Mouse (Mus musculus) liver, adult 2 months (tissue): Measurements from ENCODE around the gene Pcbp1. TPM values are rescaled to one million over a fixed set of nuclear protein-coding genes. Genes with fewer than 3 reads are reported as not detected.

ENCODE experiments used
- DNase-seq: peaks from one replicate; pipeline ENCODE4 v3.0.0-alpha.2; 2011; ENCODE audit warnings: low read depth, low spot score; ENCODE audit errors: extremely low read depth
- H3K27ac ChIP-seq: fragments of 200-500 bp; replicated peaks from 2 replicates; pipeline ENCODE4 v1.5.1; 2012; ENCODE audit warnings: low read depth, mild to moderate bottlenecking, control low read depth, inconsistent platforms, low read length; ENCODE audit not compliant: insufficient read depth
- H3K27me3 ChIP-seq: fragments of 200-500 bp; 2 replicates; pipeline ENCODE4 v1.6.1; 2012; ENCODE audit warnings: mild to moderate bottlenecking, moderate library complexity, low read length, inconsistent platforms; ENCODE audit not compliant: control insufficient read depth, insufficient read depth
- H3K36me3 ChIP-seq: fragments of 200-500 bp; 2 replicates; pipeline ENCODE4 v1.6.1; 2012; ENCODE audit warnings: low read length, inconsistent platforms; ENCODE audit not compliant: control insufficient read depth, insufficient read depth
- H3K4me1 ChIP-seq: fragments of 200-500 bp; 2 replicates; pipeline ENCODE4 v1.6.1; 2011; ENCODE audit warnings: low read length; ENCODE audit not compliant: control insufficient read depth, insufficient read depth
- H3K4me3 ChIP-seq: fragments of 200-500 bp; 2 replicates; pipeline ENCODE4 v1.5.1; 2011; ENCODE audit warnings: low read depth, mild to moderate bottlenecking, control low read depth, low read length, moderate library complexity; ENCODE audit not compliant: insufficient read depth
- H3K79me2 ChIP-seq: fragments of 200-500 bp; 2 replicates; pipeline ENCODE4 v1.6.1; 2012; ENCODE audit warnings: inconsistent platforms, mild to moderate bottlenecking, low read length, moderate library complexity; ENCODE audit not compliant: control insufficient read depth, insufficient read depth
- H3K9ac ChIP-seq: fragments of 200-500 bp; 2 replicates; pipeline ENCODE4 v1.6.1; 2012; ENCODE audit warnings: low read depth, mild to moderate bottlenecking, control low read depth, inconsistent platforms, low read length
- CTCF ChIP-seq: fragments of 200-500 bp; IDR thresholded peaks from 2 replicates; pipeline ENCODE4 v1.5.1; 2011; ENCODE audit warnings: low read depth, low read length, control low read depth
- POLR2A ChIP-seq: fragments of 200-500 bp; IDR thresholded peaks from 2 replicates; pipeline ENCODE4 v1.6.1; 2011; ENCODE audit warnings: low read length, control low read depth; ENCODE audit not compliant: insufficient read depth; ENCODE audit errors: extremely low read depth
- WGBS: fragments of 180-500 bp; shearing (Covaris S2); methylation state at CpG from one replicate; pipeline ENCODE4 v1.1.7; 2018; 5-methylcytosine and 5-hydroxymethylcytosine counted together
- polyA plus RNA-seq: library from polyadenylated mRNA; depleted of rRNA; stranded (reverse); fragments of >200 nt; gene quantifications from 2 replicates; pipeline ENCODE4 v1.2.3, GENCODE M21; 2012
- total RNA-seq: library from RNA; depleted of rRNA; stranded (reverse); fragments of >200 nt; gene quantifications from 2 replicates; pipeline ENCODE4 v1.2.3, GENCODE M21; 2014

The Pcbp1 gene
- total and polyA plus RNA-seq, 2 experiments = 38.2 to 119 TPM

GRCm38 (mm10) chr6:86487358-86488148 lies 38.6 kb downstream of the Pcbp1 start:
- peak overlapping the region; percentile 81 for H3K27ac ChIP-seq
- H3K4me3 ChIP-seq = peak overlapping the region; percentile 28
- H3K79me2 ChIP-seq = no peaks in the 10 kb centered on the region
- H3K36me3 ChIP-seq = no peaks in the 10 kb centered on the region
- H3K4me1 ChIP-seq = peaks cover 8% of the 10 kb centered on the region; the same call in 1 of the 2 replicates
- DNase-seq = peak; percentile 85
- H3K27me3 ChIP-seq = no peaks in the 10 kb centered on the region
- 2% methylated on average over 24 of the region's 24 CpGs for WGBS
- peak; percentile 68; the same call in 1 of the 2 replicates for TF ChIP-seq POLR2A
- peak; percentile 44; the same call in 1 of the 2 replicates for TF ChIP-seq CTCF
- peak overlapping the region; percentile 55 for H3K9ac ChIP-seq

- Histone ChIP-seq H3K27ac (no peak overlapping the region), H3K36me3 (no peaks in the 10 kb centered on the region), H3K27me3 (no peaks in the 10 kb centered on the region), H3K79me2 (no peaks in the 10 kb centered on the region), H3K4me3 (no peak overlapping the region), H3K9ac (no peak overlapping the region), H3K4me1 (peaks cover 15% of the 10 kb centered on the region)
- DNase-seq = peak; percentile 58
- WGBS = 70% methylated on average over 7 of the region's 7 CpGs
- TF ChIP-seq CTCF (no peak), POLR2A (no peak)
Measured at GRCm38 (mm10) chr6:86485943-86486640, 40.0 kb downstream of the Pcbp1 start.

GRCm38 (mm10) chr6:86481871-86482270 lies 44.2 kb downstream of the Pcbp1 start:
- H3K9ac ChIP-seq = no peak overlapping the region
- H3K4me3 ChIP-seq = no peak overlapping the region
- no peak for TF ChIP-seq CTCF
- TF ChIP-seq POLR2A = no peak
- no peaks in the 10 kb centered on the region for H3K27me3 ChIP-seq
- H3K79me2 ChIP-seq = no peaks in the 10 kb centered on the region
- 41% methylated on average over 5 of the region's 5 CpGs for WGBS
- no peaks in the 10 kb centered on the region for H3K36me3 ChIP-seq
- H3K27ac ChIP-seq = no peak overlapping the region
- peak; percentile 31 for DNase-seq
- H3K4me1 ChIP-seq = peaks cover 7% of the 10 kb centered on the region

GRCm38 (mm10) chr6:86480189-86480831 lies 45.8 kb downstream of the Pcbp1 start:
- peaks cover 7% of the 10 kb centered on the region for H3K4me1 ChIP-seq
- no peaks in the 10 kb centered on the region for H3K79me2 ChIP-seq
- no peak for DNase-seq
- peak overlapping the region; percentile 4 for H3K4me3 ChIP-seq
- no peak for TF ChIP-seq POLR2A
- TF ChIP-seq CTCF = no peak
- peak overlapping the region; percentile 92 for H3K27ac ChIP-seq
- H3K36me3 ChIP-seq = no peaks in the 10 kb centered on the region
- peak overlapping the region; percentile 76 for H3K9ac ChIP-seq
- H3K27me3 ChIP-seq = no peaks in the 10 kb centered on the region
- WGBS = 62% methylated on average over 9 of the region's 9 CpGs

GRCm38 (mm10) chr6:86479816-86480188 lies 46.3 kb downstream of the Pcbp1 start:
- DNase-seq = no peak
- peak overlapping the region; percentile 46 for H3K27ac ChIP-seq
- no peak for TF ChIP-seq POLR2A
- no peak for TF ChIP-seq CTCF
- H3K27me3 ChIP-seq = no peaks in the 10 kb centered on the region
- no peaks in the 10 kb centered on the region for H3K79me2 ChIP-seq
- no peaks in the 10 kb centered on the region for H3K36me3 ChIP-seq
- no peak overlapping the region for H3K4me3 ChIP-seq
- H3K9ac ChIP-seq = no peak overlapping the region
- peaks cover 7% of the 10 kb centered on the region for H3K4me1 ChIP-seq
